Mouse (Mus musculus) cerebellum, adult 2 months (tissue): ENCODE measurements around the gene Tmprss7.

Experiments used
- CTCF ChIP-seq: fragments of 200-500 bp; IDR thresholded peaks from 2 replicates; pipeline ENCODE4 v1.5.1; 2011; ENCODE audit warnings: low read depth, mild to moderate bottlenecking, control low read depth, low read length, moderate library complexity, borderline replicate concordance; ENCODE audit not compliant: insufficient read depth
- POLR2A ChIP-seq: fragments of 200-500 bp; IDR thresholded peaks from 2 replicates; pipeline ENCODE4 v1.6.1; 2011; ENCODE audit warnings: low read length, control low read depth, borderline replicate concordance; ENCODE audit not compliant: insufficient read depth

DNA sequence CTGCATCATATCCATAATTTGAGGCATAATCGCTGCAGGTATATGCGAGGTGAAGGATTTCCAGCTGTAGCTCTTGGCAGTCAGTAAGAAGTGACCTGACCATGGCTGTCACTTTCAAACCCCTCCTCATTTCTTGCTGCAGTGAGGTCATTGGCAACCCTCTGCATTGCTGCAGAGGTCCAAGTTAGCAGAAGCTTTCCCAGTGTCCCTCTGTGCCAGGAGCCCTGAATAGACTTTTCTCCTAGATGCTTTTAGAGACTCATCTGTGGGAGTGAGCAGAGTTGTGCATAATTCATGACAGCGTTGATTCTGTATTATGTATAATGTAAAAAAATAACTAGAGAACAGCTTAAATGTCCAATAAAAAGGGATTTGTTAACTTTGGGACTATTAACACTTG, 8.2 kb downstream of the Tmprss7 start:
- no peak for TF ChIP-seq POLR2A
- TF ChIP-seq CTCF: no peak
